Mouse (Mus musculus) mature B cell (primary cell): ENCODE measurements around the gene Gm45234.
"Not testable (repeated sequence)": the region's sequence is repeated elsewhere in the genome, so short reads cannot be mapped to it uniquely, and the experiment has no call there.

Source experiments
- in situ Hi-C: fragments of 300-500 bp; cut with MboI; formaldehyde crosslinking; loops from 2 replicates; pipeline ENCODE4 v1.14.3; 2019

Gm45234 gene

GRCm38 (mm10) chr6:124755831-124756595 lies at the start of gene Gm45234, which contains the start of gene Atn1:
Gene Gm45234 (minus strand): TSS chr6:124756021.
Gene Atn1 (minus strand): TSS chr6:124756524.
- in situ Hi-C loops = no loop called here

- in situ Hi-C loops = no loop called here
Measured at GRCm38 (mm10) chr6:124804341-124804740, 48.5 kb upstream of the Gm45234 start.

GRCm38 (mm10) chr6:124803691-124804090 lies 47.9 kb upstream of the Gm45234 start:
- in situ Hi-C loops = not testable (repeated sequence)

- in situ Hi-C loops = no loop called here
Measured at GRCm38 (mm10) chr6:124803061-124803460, 47.2 kb upstream of the Gm45234 start.

- in situ Hi-C loops = not testable (repeated sequence)
Measured at GRCm38 (mm10) chr6:124802400-124802799, 46.6 kb upstream of the Gm45234 start.

- in situ Hi-C loops = no loop called here
Measured at GRCm38 (mm10) chr6:124796200-124796599, 40.4 kb upstream of the Gm45234 start.

- in situ Hi-C loops = no loop called here
Measured at GRCm38 (mm10) chr6:124795781-124796180, 40.0 kb upstream of the Gm45234 start.

GRCm38 (mm10) chr6:124791911-124792310 lies 36.1 kb upstream of the Gm45234 start:
- in situ Hi-C loops = no loop called here

- in situ Hi-C loops = no loop called here
Measured at GRCm38 (mm10) chr6:124790121-124790520, 34.3 kb upstream of the Gm45234 start.

GRCm38 (mm10) chr6:124789519-124789918 lies 33.7 kb upstream of the Gm45234 start:
- in situ Hi-C loops = no loop called here

GRCm38 (mm10) chr6:124787722-124788121 lies 31.9 kb upstream of the Gm45234 start:
- in situ Hi-C loops = no loop called here

GRCm38 (mm10) chr6:124786756-124787420 lies 31.1 kb upstream of the Gm45234 start:
- in situ Hi-C loops = no loop called here

GRCm38 (mm10) chr6:124782436-124782835 lies 26.6 kb upstream of the Gm45234 start:
- in situ Hi-C loops = no loop called here

- in situ Hi-C loops = no loop called here
Measured at GRCm38 (mm10) chr6:124780917-124781316, 25.1 kb upstream of the Gm45234 start.

GRCm38 (mm10) chr6:124779984-124780416 lies 24.2 kb upstream of the Gm45234 start:
- in situ Hi-C loops = no loop called here

- in situ Hi-C loops = no loop called here
Measured at GRCm38 (mm10) chr6:124779222-124779983, 23.6 kb upstream of the Gm45234 start, which contains the start of gene Lrrc23. Gene Lrrc23 (minus strand): TSS chr6:124779727.

- in situ Hi-C loops = no loop called here
Measured at GRCm38 (mm10) chr6:124770511-124770910, 14.7 kb upstream of the Gm45234 start.

GRCm38 (mm10) chr6:124770013-124770412 lies 14.2 kb upstream of the Gm45234 start:
- in situ Hi-C loops = no loop called here

GRCm38 (mm10) chr6:124769101-124769765 lies 13.4 kb upstream of the Gm45234 start, which contains the start of gene Eno2:
Gene Eno2 (minus strand): TSS chr6:124769673.
- in situ Hi-C loops = no loop called here

GRCm38 (mm10) chr6:124768704-124769044 lies 12.9 kb upstream of the Gm45234 start:
- in situ Hi-C loops = no loop called here

GRCm38 (mm10) chr6:124767920-124768703 lies 12.3 kb upstream of the Gm45234 start:
- in situ Hi-C loops = no loop called here
